Mouse (Mus musculus): Measurements from ENCODE around the gene Lrtm2.

The Lrtm2 gene

GRCm38 (mm10) chr6:119280761-119281160, 49.8 kb downstream of the Lrtm2 start:
- DNase-seq (ENCODE audit: low read depth, low spot score): no peak

- DNase-seq (ENCODE audit: low read depth, low spot score): no peak
Measured at GRCm38 (mm10) chr6:119276713-119277112, 53.9 kb downstream of the Lrtm2 start.
